Mouse (Mus musculus) stomach, postnatal 0 days (tissue): ENCODE data around the gene Polr3f.

ENCODE experiments used
- CTCF ChIP-seq: IDR thresholded peaks from 2 replicates; pipeline ENCODE4 v1.5.1; 2016; ENCODE audit warnings: antibody characterized with exemption, low read depth, mild to moderate bottlenecking, moderate library complexity
- EP300 ChIP-seq: optimal IDR thresholded peaks from 2 replicates; pipeline ENCODE3; 2016; ENCODE audit warnings: antibody characterized with exemption

GRCm38 (mm10) chr2:144545481-144545880 lies 18.0 kb downstream of the Polr3f start:
- no peak for TF ChIP-seq CTCF
- TF ChIP-seq EP300, result no peak
